Mouse (Mus musculus) G1E (cell line): ENCODE data around the gene Prkcb. TPM values are rescaled to one million over a fixed set of nuclear protein-coding genes. Genes with fewer than 3 reads are reported as not detected.

Experiments
- ATAC-seq: 2 replicates; pipeline ENCODE4 v1.8.0; 2016; ENCODE audit warnings: mild to moderate bottlenecking; ENCODE audit not compliant: insufficient number of reproducible peaks, poor library complexity, low FRiP score, severe bottlenecking; ENCODE audit errors: extremely low read depth
- DNase-seq: peaks from one replicate; pipeline ENCODE4 v3.0.0; 2012; ENCODE audit warnings: low spot score
- H3K27me3 ChIP-seq: 2 replicates; pipeline ENCODE4 v1.6.1; 2012; ENCODE audit warnings: mild to moderate bottlenecking, low read length, inconsistent platforms; ENCODE audit not compliant: insufficient read depth
- H3K36me3 ChIP-seq: replicated peaks from 2 replicates; pipeline ENCODE3; 2012; ENCODE audit warnings: mild to moderate bottlenecking, inconsistent platforms
- H3K4me1 ChIP-seq: 2 replicates; pipeline ENCODE4 v1.6.1; 2012; ENCODE audit warnings: low read depth, low read length, inconsistent platforms, mixed read lengths; ENCODE audit not compliant: insufficient read depth
- H3K4me3 ChIP-seq: 2 replicates; pipeline ENCODE4 v1.5.1; 2012; ENCODE audit warnings: low read depth, mild to moderate bottlenecking, inconsistent platforms, low read length, moderate library complexity, mixed read lengths
- H3K9me3 ChIP-seq: replicated peaks from 2 replicates; pipeline ENCODE4 v1.6.1; 2012; ENCODE audit warnings: inconsistent platforms
- CTCF ChIP-seq: IDR thresholded peaks from 2 replicates; pipeline ENCODE4 v1.5.1; 2012; ENCODE audit warnings: low read depth, low read length, inconsistent platforms, mixed read lengths
- GATA1 ChIP-seq: IDR thresholded peaks from 2 replicates; pipeline ENCODE4 v1.6.1; 2012; ENCODE audit warnings: borderline replicate concordance, low read length, inconsistent platforms, mixed read lengths
- GATA2 ChIP-seq: IDR thresholded peaks from 2 replicates; pipeline ENCODE4 v1.6.1; 2012; ENCODE audit warnings: low read depth, low read length, inconsistent platforms, borderline replicate concordance
- POLR2AphosphoS5 ChIP-seq: IDR thresholded peaks from 2 replicates; pipeline ENCODE4 v1.6.1; 2012; ENCODE audit warnings: low read depth, low read length, inconsistent platforms; ENCODE audit not compliant: insufficient replicate concordance
- TAL1 ChIP-seq: conservative IDR thresholded peaks from 2 replicates; pipeline ENCODE4 v1.6.1; 2012; ENCODE audit warnings: low read depth, low read length, inconsistent platforms, mixed read lengths
- polyA plus RNA-seq: library from polyadenylated mRNA; stranded (reverse); fragments of >175 nt; gene quantifications from 2 replicates; pipeline ENCODE4 v1.2.3, GENCODE M21; 2012
- total RNA-seq, 2 experiments: library from RNA; stranded (forward) in 1 of 2; stranded (reverse) in 1 of 2; fragments of 200-1000 nt in 1 of 2; fragments of >200 nt in 1 of 2; fragmentation: Nextera tagmentation in 1 of 2; gene quantifications; 2 replicates each; pipeline ENCODE4 v1.2.3; 2014 to 2017

The Prkcb gene
- total and polyA plus RNA-seq, 3 experiments = 0.55 TPM; not detected in 2

- Histone ChIP-seq H3K4me1 (no peaks in the 10 kb centered on the region), H3K4me3 (no peak overlapping the region), H3K27me3 (no peaks in the 10 kb centered on the region), H3K36me3 (no peaks in the 10 kb centered on the region), H3K9me3 (peaks cover 82% of the 10 kb centered on the region)
- TF ChIP-seq GATA2 = no peak
- TF ChIP-seq GATA1 = no peak
- TF ChIP-seq CTCF = no peak
- DNase-seq (no peak), ATAC-seq (no peak)
Observed at GRCm38 (mm10) chr7:122483949-122484348, 195.4 kb downstream of the Prkcb start.

- no peaks in the 10 kb centered on the region for H3K4me1 ChIP-seq
- H3K4me3 ChIP-seq = no peak overlapping the region
- no peaks in the 10 kb centered on the region for H3K36me3 ChIP-seq
- peaks cover 75% of the 10 kb centered on the region for H3K9me3 ChIP-seq
- DNase-seq (no peak), ATAC-seq (no peak)
- TF ChIP-seq POLR2AphosphoS5 (no peak), CTCF (no peak), GATA1 (no peak), TAL1 (no peak), GATA2 (no peak)
- H3K27me3 ChIP-seq = no peaks in the 10 kb centered on the region
Observed at GRCm38 (mm10) chr7:122487929-122488571, 199.5 kb downstream of the Prkcb start.

- Histone ChIP-seq H3K27me3 (no peaks in the 10 kb centered on the region), H3K36me3 (no peaks in the 10 kb centered on the region), H3K9me3 (peaks cover 68% of the 10 kb centered on the region), H3K4me3 (no peak overlapping the region), H3K4me1 (no peaks in the 10 kb centered on the region)
- DNase-seq = no peak
- ATAC-seq = no peak
- TF ChIP-seq TAL1 (no peak), POLR2AphosphoS5 (no peak), CTCF (no peak)
Observed at GRCm38 (mm10) chr7:122492041-122492440, 203.5 kb downstream of the Prkcb start.

GRCm38 (mm10) chr7:122492936-122493335 lies 204.4 kb downstream of the Prkcb start:
- Histone ChIP-seq H3K27me3 (no peaks in the 10 kb centered on the region), H3K9me3 (peaks cover 64% of the 10 kb centered on the region), H3K36me3 (no peaks in the 10 kb centered on the region), H3K4me3 (no peak overlapping the region), H3K4me1 (no peaks in the 10 kb centered on the region)
- ATAC-seq = no peak
- TF ChIP-seq POLR2AphosphoS5 = no peak
- no peak for TF ChIP-seq GATA1
- TF ChIP-seq GATA2 = no peak
- no peak for TF ChIP-seq CTCF
- TF ChIP-seq TAL1 = no peak
- no peak for DNase-seq

GRCm38 (mm10) chr7:122494088-122494487 lies 205.5 kb downstream of the Prkcb start:
- no peak for ATAC-seq
- no peak overlapping the region for H3K4me3 ChIP-seq
- no peaks in the 10 kb centered on the region for H3K36me3 ChIP-seq
- no peak for TF ChIP-seq TAL1
- TF ChIP-seq GATA1 = no peak
- TF ChIP-seq CTCF = no peak
- no peak for TF ChIP-seq GATA2
- no peak for TF ChIP-seq POLR2AphosphoS5
- no peaks in the 10 kb centered on the region for H3K27me3 ChIP-seq
- no peaks in the 10 kb centered on the region for H3K4me1 ChIP-seq
- H3K9me3 ChIP-seq = peaks cover 68% of the 10 kb centered on the region
- DNase-seq = no peak

GRCm38 (mm10) chr7:122497516-122497915 lies 209.0 kb downstream of the Prkcb start:
- no peak for DNase-seq
- no peak overlapping the region for H3K4me3 ChIP-seq
- no peaks in the 10 kb centered on the region for H3K4me1 ChIP-seq
- no peaks in the 10 kb centered on the region for H3K27me3 ChIP-seq
- no peak for TF ChIP-seq CTCF
- TF ChIP-seq GATA1 = no peak
- no peak for TF ChIP-seq GATA2
- TF ChIP-seq TAL1 = no peak
- TF ChIP-seq POLR2AphosphoS5 = no peak
- ATAC-seq = no peak
- H3K9me3 ChIP-seq = peaks cover 64% of the 10 kb centered on the region
- no peaks in the 10 kb centered on the region for H3K36me3 ChIP-seq

- TF ChIP-seq GATA2 = no peak
- TF ChIP-seq GATA1 = no peak
- no peak for TF ChIP-seq POLR2AphosphoS5
- TF ChIP-seq CTCF = no peak
- TF ChIP-seq TAL1 = no peak
- ATAC-seq = no peak
- peaks cover 55% of the 10 kb centered on the region for H3K9me3 ChIP-seq
Observed at GRCm38 (mm10) chr7:122498461-122498860, 209.9 kb downstream of the Prkcb start.

More at GRCm38 (mm10) chr7:122498461-122498860, 209.9 kb downstream of the Prkcb start:
- Histone ChIP-seq H3K36me3 (no peaks in the 10 kb centered on the region), H3K27me3 (no peaks in the 10 kb centered on the region), H3K4me3 (no peak overlapping the region), H3K4me1 (no peaks in the 10 kb centered on the region)
- no peak for DNase-seq
